Mouse (Mus musculus) lung, postnatal 0 days (tissue): ENCODE data around the gene Ston2.

ENCODE experiments used
- CTCF ChIP-seq: IDR thresholded peaks from 2 replicates; pipeline ENCODE4 v1.5.1; 2016; ENCODE audit warnings: antibody characterized with exemption, mild to moderate bottlenecking
- EP300 ChIP-seq: IDR thresholded peaks from 2 replicates; pipeline ENCODE4 v1.6.1; 2016; ENCODE audit warnings: antibody characterized with exemption, mild to moderate bottlenecking, control low read depth

GRCm38 (mm10) chr12:91744091-91744490 is 44.1 kb downstream of the Ston2 start:
- TF ChIP-seq EP300, result no peak
- no peak for TF ChIP-seq CTCF
